Mouse (Mus musculus) liver, adult 2 months (tissue): ENCODE measurements around the gene Gm20388.

Experiments used
- CTCF ChIP-seq: fragments of 200-500 bp; IDR thresholded peaks from 2 replicates; pipeline ENCODE4 v1.5.1; 2011; ENCODE audit warnings: low read depth, low read length, control low read depth
- POLR2A ChIP-seq: fragments of 200-500 bp; IDR thresholded peaks from 2 replicates; pipeline ENCODE4 v1.6.1; 2011; ENCODE audit warnings: low read length, control low read depth; ENCODE audit not compliant: insufficient read depth; ENCODE audit errors: extremely low read depth

DNA sequence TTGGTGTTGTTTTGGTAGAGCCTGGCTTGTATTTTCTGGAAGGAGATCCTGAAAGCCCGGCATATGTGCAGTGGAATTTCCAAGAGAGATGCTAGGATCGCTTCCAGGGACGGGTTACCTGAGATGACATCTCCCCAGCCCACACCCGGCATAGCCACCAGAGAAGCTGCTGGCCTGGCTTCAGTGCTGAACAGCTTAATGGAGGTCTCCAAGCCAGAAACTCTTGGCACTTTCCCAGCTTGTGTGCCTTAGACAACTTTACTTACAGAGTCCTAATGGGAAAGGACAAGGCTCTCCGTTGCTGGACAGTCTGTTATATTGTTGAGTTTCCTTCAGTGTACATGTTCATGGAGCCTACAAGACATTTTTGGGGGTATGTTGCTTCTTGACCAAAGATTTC is 3803.8 kb downstream of the Gm20388 start:
- TF ChIP-seq CTCF (no peak), POLR2A (no peak)
